Mouse (Mus musculus): ENCODE measurements around the gene Adam1a.

Gene Adam1a

DNA sequence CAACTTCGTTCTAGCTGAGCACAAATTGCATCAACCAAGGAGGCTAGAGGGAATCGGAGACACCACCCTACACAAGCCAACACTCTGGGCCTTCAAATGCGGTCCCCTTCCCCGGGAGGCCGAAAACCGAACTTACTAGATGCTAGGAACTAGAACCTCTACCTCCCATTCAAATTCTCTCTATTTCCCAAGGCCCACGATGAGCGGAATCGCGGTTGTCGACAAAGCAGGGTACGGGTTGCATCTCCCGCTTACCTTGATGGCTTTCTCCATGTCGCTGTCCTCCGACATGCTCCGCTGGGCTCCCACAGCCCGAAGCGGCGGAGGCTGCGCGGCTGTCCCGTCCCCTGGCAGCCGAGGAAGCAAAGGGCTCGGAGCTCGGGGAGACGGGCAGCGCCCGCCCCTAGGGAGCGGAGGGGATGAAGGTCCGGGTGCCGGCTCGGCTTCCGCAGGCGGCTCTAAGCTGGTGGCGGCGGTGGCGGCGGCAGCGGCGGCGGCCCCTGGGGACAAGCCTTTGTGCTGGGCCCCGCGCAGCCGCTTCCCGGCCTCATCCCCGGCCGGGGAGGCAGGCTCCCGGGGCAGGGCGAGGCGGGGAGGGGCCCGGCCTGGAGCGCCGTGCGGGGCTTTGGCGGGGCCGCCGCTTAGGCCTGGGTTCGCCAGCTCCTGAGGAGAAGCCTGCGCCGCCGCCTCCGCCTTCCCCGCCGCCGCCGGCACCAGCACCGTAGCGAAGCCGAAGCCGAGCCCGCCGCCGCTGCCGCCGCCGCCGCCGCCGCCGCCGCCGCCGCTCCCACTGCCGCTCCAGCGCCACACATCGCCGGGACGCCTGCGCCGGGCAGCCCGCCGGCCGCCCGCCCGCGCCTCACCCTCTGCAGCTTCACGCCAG lies at the start of gene Adam1a, which contains the start of gene Gm42878:
Gene Adam1a, minus strand, starts transcription at position 573 of the 883 bp plus-strand sequence.
Gene Gm42878, minus strand, starts transcription at position 573 of the 883 bp plus-strand sequence.
- no peak for DNase-seq (ENCODE audit: low spot score)

DNA sequence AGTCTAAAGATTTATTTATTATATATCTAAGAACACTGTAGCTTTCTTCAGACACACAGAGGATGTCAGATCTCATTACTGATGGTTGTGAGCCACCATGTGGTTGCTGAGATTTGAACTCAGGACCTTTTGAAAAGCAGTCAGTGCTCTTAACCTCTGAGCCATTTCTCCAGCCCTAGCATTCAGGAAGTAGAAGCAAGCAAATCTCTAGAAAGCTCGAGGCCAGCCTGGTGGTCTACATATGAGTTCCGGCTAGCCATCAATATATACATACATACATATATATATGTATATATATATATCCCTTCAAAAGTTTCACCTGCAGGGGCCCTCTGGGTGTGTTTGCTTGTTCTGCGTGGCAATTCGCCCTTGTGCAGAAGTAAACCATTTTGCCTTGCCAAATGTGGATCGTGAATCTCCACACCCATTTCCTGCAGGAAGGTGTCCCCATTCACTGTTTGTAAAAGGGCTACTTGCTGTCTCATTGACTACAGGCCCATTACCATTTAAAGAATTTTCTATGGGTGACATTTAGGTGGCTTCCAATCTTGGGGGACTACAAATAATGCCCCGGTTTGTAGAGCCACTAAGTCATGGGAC lies 49.5 kb upstream of the Adam1a start:
- DNase-seq (ENCODE audit: low spot score), result no peak

DNA sequence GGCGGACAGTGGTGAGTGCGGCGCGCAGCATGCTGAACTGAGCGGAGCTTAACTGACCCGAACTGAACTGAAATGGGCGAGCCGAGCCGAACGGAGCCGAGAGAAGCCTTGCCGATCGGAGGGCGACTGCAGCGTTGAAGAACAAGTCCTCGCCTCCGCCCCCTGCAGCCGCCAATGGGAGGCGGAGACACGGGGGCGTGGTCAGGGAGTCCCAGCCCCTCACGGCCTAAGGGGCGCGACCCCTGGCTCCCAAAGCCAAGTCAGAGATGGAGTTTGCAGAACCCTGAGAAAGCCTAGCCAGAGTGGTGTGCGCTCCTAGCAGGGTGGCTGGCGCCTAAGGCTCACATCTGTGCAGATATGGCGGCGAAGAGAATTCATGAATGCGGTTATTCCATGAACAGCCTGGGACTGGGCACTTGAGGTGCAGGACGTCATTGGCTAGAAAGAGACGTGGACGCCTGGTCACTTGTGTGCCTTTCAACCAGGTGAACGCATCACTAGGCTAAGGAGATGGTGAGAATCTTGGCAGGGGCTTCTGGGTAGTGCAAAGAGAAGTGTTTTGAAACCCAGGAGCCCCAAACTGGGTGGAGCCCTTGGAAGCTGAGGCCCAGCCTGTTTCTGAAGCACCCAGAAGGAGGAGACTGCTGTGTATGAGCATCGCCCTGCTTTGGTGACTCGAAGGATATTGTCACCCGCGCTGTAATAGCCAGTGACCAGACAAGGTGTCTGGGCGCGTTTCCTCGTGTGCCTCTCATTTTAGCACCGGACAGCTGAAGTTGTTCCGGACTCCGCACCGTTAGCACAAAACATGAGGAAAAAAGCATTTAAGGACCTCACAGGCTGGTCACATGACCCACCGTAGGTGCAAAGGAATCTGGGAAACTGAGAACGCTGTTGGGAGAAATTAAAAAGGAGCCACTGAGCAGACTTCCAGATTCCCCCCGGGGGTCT lies 48.4 kb upstream of the Adam1a start, which contains the start of gene Aldh2:
Gene Aldh2, minus strand, starts transcription at position 374 of the 951 bp plus-strand sequence.
- DNase-seq (ENCODE audit: low spot score), result peak; percentile 78

DNA sequence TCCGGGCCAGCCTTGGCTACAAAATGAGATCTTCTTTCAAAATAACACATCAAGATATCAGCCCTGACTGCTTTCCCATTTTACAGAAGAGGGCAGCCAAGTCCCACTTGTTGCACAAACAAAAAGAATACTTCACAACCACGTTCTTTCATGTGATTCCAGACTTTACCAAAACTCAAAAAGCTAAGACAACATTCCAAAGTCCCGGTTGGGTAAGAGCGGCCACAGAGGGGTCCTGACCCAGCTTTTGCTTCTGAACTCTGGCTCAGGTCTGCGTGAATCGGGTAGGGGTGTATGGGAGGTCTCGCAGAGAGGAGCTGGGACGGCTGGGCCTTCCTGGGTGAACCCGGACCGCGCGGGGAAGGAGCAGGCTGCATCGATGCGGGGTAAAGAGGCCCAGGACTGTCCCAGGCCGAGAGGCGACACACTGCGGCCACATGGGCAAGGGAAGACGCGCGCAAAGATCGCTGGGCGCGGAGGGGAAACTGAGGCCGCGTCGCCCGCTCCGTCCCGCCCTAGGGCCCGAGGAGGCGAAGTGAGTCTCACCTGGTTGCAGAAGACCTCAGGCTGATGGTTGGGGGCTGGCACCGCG lies 47.6 kb upstream of the Adam1a start:
- no peak for DNase-seq (ENCODE audit: low spot score)

DNA sequence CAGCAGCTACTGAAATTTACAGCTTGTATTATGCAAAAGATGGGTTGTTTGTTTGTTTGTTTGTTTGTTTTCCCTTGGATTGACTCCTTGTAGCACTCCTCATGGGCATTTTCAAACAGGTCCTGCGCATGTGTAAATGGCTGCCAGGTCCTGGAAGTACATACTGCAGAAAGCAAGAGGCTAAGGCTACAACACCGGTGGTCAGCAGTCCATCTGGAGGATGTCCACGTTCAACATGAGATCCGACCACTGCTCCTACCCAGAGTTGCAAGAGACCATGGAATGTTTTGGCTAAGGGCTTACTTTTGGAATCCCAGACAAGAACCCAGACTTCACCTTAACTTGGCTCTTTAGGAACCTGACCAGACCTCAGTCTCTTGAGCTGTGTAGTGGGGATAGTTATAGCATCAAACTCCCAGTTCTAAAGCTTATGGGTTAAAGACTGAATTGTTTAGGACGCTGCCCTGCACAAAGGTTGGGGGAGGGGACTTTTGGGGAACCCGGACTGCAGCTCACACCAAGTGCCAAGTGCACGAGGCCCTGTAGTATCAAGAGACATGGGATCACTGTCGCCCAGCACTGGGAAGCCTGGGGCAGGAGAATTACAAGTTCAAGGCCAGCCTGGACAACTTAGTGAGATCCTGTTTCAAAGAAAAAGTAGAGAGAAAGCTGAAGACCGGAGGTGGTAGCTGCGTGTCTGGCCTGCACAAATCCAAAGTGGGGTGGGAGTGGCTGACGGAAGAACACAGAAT lies 47.0 kb upstream of the Adam1a start:
- DNase-seq (ENCODE audit: low spot score), result no peak

DNA sequence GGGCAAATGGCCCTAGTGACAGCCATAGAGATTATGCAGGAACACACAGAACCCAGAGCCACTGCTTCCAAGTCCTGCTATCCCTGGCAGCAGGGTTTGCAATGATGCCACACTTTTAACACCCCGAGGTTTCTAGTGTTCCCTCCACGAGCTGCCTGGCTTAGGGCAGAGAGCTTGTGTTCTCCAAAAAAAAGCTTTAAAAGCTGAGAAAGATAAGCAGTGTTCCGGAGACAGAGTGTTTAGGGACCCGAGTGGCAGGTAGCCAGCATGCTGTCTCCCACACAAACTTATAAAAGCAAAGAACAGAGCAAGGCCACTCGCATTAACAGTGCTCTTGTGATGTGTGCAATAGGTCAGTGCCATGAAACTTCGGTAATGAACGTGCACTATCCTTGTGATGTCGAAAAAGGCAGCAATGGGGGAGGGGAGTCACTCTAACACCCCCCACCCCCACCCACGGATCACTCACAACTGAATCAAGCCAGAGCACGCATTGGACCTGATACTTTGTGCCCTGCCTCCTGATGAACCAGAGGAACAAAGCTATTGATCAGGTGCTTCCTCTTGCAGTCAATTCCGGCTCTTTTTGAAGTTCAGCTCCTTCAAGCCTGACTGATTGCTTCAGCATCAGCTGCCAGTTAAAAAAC lies 46.3 kb upstream of the Adam1a start:
- no peak for DNase-seq (ENCODE audit: low spot score)

DNA sequence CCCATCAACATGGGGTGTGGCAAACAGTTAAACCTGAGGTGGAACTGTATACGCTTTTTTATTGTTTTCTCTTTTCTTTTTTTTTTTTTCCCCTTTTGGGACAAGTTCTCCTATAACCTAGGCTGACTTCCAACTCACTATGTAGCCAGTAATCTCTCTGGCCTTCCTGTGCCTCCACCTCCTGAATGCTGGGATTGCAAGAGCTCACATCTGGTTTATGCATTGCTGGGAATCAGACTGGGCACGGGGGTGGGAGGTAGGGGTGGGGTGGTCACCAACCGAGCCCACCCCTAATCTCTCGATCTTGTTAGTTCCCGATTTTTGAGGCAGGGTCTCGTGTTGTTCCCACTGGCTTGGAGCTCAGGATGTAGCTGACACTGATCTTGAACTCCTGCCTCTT lies 44.6 kb upstream of the Adam1a start:
- no peak for DNase-seq (ENCODE audit: low spot score)

DNA sequence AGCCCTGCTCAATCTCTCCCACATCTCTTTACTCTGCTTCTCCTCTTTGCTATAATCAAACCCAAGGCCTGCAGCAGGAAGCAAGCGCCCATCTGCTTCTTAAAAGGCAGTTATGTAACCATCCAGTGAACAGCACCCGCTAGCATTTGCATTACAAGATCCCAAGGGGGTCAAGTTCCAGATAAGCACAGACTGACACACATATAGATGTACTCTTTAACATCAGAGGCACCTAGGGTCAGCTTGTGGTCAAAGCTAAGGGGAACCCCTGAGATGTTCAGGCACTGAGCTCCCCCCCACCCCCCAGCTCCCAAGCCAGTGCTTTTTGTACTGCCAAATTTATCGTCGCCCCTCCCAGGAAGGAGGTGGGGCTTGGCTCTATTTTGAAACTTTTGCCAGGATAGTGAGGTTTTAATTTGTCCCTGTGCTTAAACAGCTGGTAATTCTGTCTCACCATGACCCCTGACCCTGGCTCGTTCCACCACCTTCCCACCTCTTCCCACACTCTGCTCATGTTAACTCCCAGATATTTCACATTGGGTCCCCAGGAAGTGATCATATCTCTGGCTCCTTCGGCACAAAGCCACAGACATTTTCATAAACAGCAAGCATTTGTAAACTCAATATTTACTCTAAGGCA lies 41.2 kb upstream of the Adam1a start:
- peak; percentile 29 for DNase-seq (ENCODE audit: low spot score)

DNA sequence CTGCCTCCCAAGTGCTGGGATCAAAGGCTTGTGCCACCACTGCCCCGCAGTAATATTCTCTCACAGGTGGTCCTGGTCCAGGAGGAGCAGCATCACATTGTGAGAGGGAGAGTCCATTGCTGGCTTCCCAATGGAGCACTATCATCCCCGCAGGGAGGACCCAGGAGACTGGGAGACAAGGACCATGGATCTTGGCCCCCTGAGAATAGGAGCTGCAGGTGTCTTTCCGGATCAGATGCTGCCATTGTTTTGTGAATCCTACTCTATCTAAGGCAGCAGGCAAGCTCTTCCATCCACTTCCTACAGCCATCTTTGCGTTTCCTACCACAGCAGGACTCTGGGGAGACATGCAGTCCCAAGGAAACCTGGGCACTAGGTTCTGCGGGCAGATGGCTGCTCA lies 40.4 kb upstream of the Adam1a start:
- no peak for DNase-seq (ENCODE audit: low spot score)

DNA sequence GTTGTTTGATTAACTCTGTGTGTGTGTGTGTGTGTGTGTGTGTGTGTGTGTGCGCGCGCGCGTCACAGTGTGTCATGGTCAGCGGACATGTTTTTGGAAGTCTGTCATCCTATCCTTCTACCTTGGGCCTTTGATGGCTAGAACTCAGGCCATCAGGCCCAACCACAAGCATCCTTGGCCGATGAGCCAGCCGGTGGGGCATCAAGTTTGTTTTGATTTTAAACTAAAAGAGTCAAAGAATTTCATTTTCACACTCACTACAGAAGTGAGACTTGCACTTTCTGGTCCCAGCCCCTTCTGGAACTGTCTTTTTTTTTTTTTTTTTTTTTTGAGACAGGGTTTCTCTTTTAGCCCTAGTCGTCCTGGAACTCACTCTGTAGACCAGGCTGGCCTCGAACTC lies 39.7 kb upstream of the Adam1a start:
- no peak for DNase-seq (ENCODE audit: low spot score)

DNA sequence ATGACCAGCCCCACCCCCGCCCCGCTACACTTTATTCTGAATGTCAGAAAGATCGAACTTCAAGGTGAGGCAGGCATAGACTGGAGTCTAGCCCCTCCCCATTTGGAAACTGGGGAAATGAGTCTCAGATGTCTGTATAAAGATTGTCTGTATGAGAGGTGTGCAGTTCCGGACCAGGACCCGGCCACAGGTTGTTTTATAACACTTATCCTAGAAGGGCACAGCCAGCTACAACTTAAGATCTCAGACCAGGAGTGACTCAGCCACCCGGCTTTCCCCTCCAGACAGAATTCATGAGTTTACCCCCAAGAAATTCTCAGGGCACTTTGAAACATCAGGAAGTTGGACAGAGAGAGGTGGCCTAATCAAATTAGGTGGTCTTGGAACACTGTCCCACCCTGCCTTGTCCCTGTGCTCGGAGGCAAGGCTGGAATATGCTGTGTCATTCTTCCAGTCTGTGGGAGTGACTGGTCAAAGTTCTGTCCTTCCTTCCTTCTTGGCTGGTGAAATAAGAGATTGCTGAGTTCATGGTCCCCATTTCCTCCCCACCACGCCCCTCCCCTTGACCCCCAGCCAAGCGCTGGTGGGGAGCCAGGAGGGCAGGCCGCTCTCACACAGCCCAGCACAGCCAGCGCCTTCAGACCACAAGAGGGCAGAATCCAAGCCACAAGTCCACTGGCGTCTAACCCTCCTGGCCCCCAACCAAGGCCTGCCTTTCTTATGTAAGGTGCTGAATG lies 38.7 kb upstream of the Adam1a start:
- DNase-seq (ENCODE audit: low spot score), result peak; percentile 84

DNA sequence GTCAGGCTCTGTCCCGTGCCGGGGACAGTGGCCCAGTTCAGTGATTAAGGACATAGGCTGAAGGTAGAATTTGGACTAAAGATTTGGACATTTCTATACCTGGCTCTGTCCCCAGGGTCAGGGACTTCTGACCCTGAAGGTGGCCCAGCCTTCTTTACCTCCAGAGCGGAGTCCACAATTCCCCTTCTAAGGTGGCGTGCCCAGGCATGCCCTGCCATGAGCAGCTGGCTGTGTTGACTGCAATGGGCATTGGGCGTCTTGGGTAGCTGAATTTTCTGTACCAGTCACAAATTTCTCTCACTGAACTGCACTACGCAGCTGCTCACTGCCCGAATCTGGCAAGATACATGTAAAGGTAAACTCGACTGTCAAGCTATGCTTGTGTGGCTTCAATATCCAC lies 36.7 kb upstream of the Adam1a start:
- DNase-seq (ENCODE audit: low spot score), result no peak

DNA sequence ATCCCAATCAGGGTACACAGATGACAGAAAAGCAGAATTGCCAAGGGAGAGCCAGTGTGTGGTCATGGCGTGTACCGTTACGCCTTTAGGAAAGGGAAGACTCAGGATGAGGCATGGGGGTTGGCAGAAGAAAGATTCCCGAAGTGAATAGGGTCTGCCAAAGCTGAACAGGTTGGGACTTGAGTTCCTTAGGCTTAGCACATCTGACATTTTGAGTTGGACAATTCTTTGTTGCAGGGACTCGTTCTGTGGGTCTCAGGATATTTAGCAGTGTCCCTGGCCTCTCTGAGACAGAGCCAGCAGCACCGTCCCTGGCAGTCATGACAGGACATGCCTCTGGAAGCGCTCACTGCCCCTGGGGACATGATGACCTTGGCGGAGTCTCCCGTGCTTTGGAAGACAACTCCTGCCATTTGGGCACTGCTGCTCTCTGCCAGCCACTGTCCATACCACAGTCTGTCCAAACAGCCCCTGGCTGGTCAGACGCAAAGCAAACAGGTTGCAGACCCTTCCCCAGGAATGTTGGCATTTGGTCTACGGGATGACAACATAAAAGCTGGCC lies 31.7 kb upstream of the Adam1a start:
- no peak for DNase-seq (ENCODE audit: low spot score)

DNA sequence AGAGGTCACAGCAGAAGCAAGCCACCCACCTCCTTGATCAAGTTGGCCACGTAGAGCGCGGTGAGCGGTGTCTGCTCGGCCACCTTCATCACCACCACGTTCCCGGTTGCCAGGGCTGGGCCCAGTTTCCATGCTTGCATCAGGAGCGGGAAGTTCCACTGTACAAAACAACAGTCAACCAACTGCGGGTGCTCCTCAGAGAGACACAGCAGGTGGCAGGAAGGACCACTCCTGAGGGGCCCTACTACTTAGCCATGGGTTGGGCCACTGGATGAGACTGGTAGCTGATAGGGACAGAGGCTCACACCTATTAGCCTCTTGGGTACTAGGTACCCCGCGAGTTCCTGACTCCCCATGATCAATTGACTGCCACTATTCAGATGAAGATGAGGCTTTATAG lies 30.6 kb upstream of the Adam1a start:
- DNase-seq (ENCODE audit: low spot score), result no peak

DNA sequence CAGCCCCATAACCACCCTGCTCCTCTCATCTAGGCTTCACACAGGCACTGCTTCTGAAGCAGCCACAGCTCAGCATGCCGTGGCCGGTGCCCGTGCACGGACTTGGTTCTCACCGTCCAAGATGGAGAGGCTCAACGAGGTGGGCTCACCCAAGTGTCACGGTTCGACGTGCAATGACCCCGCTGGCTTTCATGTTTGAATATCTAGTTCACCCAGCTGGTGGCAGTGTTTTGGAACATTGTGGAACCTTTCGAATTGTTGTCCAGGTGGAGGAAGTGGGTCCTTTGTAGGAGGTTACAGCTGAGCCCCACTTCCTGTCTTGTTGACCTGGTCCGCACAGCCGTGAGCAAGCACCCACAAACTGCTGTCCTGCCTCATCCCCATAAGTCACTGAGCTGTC lies 28.9 kb upstream of the Adam1a start:
- DNase-seq (ENCODE audit: low spot score), result no peak

DNA sequence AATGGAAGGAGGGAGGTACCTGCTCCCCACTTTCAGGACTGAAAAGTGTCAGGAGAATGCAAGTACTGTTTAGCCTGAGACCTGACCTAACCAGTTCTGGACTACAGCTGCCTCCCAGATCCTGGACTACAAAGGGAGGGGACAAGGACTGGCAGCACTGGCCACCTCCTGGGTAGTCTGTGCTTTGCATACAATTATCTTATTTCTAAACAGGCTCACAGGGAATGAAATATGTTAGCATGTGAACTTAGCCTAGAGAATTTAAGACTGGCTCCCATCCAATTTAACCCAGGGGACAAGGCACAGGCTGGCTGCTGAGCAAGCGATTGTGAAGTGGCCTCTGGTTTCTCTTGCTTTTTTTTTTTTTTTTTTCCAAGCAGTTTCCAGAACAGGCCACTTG lies 25.5 kb upstream of the Adam1a start:
- DNase-seq (ENCODE audit: low spot score), result no peak

DNA sequence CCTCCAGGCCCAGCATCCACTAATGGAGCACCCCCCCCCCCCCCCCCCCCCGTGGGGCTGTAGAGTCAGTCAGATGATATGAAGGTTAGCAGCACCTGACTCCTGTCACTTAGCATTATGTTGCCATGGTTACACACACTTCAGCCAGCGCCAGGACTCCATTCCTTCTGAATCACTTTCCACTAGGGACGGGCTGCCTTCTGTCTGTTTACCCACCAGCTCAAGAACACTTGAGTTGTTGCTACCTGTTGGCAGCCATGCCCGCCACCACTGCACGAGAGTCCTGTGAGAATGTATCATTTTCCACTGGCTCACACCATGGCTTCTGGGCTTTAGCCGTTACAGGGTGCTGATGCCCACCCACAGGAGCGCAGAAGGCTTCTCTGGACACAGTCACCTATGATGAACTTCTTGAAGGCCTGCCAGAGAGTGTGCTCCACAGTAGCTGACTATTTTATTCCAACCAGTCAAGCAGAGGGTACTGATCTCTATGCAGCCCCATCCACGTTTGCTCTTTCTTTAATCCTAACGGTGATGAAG lies 24.7 kb upstream of the Adam1a start:
- no peak for DNase-seq (ENCODE audit: low spot score)

DNA sequence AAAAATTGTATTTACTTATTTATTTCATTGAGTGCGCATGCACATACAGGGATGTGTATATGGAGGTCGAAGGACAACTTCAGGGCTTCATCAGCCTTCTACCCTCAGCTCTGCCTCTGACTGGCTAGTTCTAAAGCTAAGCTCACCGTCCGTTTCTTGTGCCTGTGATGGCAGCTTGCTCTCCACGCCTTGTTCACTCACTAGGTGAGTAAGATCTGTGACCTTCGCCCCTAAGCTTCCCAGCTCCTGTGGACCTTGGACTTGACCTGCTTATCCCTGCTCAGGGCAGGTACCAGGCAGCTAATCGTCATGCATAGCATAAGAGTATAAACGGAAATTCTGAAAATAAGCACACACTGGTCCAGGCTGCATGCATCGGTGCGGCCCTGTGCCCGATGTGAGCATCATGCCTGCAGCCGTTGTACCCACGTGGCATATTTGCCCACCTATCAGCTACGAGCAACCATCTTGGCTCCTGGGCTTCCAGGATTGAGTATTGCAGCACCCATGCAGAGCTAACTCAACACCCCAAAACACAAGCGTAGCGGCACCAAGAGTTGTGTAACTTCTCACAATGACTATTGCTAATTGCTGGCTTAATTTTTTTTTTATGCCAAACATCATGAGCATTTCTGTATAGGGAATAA lies 20.9 kb upstream of the Adam1a start:
- DNase-seq (ENCODE audit: low spot score), result no peak
